Mouse (Mus musculus) B cell, adult 2 months (primary cell): ENCODE data around the gene Trmt10a.

Experiments
- DNase-seq, 2 experiments: peaks; one replicate each; pipeline ENCODE4 v3.0.0; 2022

Gene Trmt10a

DNA sequence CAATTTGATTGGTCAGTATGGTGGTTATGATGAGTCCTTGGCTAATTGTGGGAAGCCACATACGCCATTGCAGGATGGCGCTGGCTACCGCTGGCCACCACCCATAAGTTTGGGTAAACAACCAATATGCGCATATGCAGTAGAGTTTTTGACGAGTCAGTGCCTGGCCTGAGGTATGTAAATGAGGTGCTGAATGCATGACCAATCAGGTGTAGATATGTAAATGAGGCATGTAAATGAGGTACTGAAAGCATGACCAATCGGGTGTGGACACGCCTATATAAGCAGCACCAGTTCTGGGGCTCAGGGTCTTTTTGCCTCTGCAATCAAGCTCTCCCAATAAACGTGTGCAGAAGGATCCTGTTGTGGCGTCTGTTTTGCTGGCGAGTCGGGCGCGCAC is 5.1 kb upstream of the Trmt10a start:
- peak; percentile 6 to 11 for DNase-seq

DNA sequence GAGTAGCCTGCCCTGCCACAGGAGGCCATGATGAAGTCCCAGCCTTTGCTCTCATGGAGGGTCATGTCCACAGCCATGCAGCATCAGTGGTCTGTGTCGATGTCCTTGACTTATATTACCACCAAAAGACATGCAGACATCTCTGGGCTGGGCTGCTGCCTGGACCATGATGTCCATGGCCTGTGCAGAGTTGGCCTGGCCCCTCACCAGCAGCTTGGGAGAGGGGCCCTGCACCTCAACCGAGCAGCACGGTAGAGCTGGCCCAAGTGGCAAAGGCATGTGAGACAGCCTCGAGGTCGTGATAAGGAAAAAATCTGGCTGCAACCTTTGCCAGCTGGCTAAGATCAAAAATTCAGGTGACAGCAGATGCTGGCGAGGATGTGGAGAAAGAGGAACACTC is 3.6 kb upstream of the Trmt10a start:
- DNase-seq, result no peak

DNA sequence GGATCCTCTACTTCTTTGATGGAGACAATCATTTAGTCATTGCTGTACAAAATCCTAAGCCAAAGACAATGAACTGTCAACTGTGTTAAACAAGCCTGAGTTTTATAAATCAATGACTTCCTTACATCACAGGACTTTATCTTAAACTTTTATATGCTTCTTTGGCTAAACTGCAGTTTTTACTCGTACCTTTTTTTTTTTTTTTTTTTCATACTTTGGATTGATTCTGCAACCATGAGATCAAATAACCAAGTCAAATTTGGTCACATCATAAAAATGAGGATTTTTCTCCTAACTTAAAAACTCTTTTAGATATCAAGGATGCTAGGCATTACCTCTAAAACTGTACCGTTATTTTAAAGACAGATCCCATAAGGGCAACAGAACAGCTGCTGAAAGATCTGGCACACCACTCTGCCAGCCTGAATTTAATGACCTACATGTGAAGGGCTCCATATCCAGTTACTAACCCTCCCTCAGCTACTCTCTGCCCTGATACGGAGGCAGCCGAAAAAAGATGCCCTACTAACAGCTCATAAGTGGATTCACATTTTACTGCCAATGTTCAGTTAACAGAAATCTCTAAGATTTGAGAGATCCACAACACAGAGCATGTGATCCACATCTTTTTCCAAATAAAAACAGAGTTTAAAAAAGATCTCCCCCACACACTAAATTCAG is 1.1 kb upstream of the Trmt10a start:
- DNase-seq, result no peak

DNA sequence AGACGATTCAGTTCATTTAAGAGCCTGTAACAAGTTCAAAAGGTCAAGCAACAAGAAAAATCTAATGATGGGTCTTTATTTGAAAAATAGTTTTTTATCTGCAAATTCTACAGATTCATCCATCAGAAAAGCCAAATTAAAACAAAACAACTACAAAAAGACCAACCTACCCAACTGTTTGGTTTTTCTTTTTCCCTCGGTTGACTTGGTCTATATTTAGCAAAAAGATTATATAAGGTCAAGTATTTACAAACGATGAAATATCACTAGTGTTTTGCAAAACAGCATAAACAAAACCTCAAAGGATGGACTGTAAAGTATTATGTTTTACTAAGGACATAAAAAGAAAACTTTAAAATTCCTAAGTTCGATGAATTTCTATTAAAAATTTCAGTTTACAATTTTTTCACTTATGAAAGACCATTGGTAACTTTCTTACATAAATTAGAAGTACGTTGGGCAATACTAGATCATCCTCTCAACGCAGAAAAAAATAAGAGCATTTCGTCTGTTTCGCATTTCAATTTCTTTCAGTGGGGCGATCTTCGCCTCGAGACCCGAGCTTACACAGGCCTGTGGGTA is 424 bp upstream of the Trmt10a start:
- no peak for DNase-seq

DNA sequence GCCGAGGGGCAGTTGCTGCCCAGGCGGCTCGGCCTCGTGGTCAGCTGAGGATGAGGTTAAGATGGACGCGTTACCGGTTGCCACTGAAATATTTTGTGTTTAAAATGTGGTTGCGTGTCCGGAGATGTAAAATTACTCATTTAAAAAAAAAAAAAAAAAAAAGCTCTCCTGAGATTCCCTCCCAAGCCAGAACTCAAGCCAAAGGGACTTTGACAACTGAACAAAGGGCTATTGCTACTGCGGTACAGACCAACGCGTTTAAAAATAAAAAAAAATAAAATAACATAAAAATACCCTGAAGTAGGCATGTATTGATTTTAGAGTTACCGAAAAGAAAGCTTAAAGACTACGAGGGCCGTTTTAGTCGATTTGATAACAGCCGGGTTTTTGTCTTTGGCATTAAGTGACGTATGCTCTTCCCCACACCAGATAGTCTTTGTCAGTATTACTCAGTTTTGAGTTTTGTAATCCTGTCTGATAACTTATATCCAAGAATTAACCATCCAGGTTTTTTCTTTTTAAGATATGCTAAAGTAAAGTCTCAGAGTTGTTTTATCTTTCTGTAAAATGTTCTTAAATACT is 903 bp downstream of the Trmt10a start:
- DNase-seq, result peak; percentile 10 to 23

DNA sequence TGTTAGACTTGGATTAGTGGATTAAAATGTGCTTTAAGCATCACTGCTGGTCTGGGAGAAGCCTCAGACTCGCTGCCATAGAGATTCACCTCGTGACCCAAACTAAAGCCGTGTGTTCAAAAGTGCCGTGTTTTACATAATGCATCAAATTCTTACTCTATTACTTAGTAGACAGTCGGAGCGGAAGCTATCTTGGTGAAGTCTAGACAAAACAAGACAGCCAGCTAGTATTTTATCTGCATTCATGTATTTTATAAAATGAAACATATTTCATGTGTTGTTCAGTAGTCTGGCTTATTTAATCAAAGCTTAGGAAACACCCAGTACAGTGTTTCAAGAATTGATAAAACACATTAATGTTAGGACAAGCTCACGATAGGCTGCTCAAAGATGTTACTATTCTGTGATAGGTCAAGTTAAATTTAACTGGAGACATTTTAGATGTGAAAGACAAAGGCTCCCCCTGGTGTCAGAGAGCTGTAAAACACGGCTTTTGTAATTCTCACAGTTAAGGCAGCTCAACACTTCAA is 1.5 kb downstream of the Trmt10a start, which contains the start of gene Mttp:
TSS of gene Mttp (minus strand) at position 327 of the 530 bp plus-strand sequence.
- DNase-seq, result peak; percentile 80 to 88

DNA sequence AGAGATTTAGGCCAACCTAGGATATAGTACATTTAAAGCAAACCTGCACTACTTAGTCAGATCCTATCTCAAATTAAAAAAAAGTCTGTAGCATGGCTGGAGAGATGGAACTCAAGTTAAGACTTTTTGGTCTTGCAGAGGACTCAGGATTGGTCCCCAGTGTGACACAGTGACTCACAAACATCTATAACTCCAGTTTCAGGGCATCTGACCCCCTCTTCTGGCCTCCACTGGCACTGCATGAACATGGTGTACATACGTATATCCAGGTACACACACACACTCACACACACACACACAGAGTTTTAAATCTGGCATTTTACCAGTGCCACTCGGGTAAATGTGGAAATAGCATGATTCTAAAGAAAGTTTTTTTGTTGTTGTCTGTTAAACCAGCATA is 5.6 kb downstream of the Trmt10a start:
- peak in 1 of 2 experiments; percentile 20 for DNase-seq

DNA sequence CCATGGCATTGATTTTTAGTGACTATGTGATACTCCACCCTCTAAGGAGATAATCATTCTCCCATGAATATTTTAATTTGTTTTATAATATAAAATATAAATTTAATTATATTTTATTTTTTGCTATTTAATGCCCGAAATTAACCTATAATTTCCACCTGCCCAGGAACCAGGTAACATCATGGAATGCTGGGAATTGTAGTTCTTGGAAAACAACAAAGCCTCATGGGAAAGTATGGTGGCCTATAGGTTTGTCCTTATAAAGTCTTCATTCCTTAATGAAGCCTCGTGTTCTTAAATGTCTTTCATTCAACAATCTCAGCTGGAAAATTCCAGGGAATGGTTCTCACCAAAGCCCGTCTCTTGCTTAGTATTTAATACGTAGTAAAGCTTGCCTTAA is 11.8 kb downstream of the Trmt10a start:
- DNase-seq, result no peak

DNA sequence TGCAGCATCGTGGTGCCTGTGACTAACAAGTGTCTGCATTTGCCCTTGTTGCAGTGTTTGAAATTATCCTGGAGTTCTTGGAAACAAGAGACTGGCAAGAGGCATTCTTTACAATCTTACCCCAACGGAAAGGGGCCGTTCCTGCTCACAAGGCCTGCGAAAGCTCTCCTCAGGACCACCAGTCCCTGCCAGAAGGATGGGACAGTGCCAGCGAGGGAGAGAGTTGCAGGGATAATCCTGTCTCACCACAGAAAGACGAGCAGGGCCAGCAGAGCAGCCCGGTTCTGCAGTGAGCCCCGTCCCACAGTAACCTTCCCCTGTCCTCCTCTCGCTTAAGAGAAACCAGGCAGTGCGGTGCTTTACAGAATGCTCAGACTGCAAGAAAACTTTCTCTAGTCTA is 13.4 kb downstream of the Trmt10a start:
- DNase-seq, result no peak

DNA sequence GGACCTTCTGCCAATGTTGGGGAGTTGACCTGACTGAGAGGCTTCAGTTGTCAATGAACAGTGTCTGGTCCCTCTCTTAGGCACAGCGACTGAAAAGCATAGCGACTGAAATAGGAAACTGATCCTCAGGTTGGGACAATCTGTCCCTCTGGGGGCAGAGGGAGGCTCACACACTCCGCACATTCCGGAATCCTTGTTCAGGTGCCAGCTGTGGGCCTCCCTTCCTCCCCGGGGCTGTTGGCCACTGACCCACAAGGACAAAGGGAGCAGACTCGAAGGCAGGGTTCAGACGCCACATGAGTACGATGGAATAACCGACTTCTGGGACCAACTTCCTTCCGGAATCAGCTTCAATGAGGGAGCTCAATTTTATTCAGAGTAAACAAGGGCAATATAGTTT is 18.4 kb downstream of the Trmt10a start:
- DNase-seq, result no peak

DNA sequence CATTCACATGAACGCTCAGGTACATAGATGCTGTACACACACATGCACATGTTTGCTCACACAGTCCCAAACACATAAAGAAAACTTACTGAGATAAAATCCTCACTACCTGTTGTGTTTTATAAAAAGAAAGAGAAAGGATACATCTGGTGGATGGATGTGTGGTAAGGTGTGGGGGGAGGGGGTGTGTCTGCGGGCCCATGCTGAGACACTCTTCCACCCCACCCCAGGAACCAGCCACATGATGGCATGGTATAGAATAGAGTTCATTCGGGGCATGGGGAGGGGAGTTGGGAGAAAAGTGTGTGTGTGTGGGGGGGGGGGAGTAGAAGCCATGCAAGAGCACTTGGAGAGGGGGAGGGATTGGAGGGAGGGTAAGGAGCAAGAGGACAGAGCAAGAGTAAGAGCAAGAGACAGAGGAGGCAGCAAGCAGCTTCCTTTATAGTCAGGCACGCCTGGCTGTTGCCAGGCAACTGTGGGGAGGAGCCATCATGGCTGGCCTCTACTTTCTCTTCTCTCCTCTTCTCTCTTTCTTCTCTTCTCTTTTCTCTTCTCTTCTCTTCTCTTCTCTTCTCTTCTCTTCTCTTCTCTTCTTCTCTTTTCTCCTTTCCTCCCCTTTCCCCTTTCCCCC is 19.4 kb downstream of the Trmt10a start:
- DNase-seq, result no peak

DNA sequence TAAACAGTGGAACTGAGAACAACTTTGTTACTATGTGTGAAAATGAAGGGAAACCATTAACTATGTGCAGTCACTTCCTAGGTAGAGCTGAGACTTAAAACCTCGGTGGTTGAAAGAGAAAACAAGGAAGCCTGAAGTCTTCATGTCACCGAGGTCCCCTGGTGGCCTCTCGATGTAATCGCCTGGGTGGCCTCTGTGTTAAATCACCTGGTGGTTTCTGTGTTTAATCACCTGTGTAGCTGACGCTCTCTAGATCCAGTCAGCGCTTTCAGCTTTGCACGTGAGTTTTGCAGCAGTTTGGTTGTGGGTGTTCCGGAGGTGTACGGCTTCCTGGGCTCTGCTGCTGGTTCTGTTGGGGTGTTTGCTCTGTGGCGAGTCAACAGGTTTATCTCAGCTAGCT is 30.0 kb downstream of the Trmt10a start:
- DNase-seq, result peak; percentile 9 to 20

DNA sequence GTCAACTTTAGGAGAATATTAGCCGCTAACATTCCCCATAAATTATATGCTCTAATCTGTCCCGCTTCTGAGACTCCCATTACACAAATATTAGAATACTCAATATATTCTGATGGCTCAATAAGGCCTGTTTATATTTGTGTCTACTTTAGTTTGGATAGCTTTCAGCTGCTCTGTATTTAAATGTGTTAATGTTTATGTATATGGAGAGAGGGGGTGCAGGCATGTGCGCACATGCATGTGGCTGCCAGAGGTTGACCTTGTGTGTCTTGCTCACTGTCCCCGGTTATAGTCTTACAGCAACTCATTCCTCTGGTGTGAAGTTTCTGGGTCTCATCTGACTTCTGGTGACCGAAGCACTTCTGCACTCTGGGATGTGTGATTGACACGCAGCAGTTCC is 32.3 kb downstream of the Trmt10a start:
- DNase-seq, result no peak

DNA sequence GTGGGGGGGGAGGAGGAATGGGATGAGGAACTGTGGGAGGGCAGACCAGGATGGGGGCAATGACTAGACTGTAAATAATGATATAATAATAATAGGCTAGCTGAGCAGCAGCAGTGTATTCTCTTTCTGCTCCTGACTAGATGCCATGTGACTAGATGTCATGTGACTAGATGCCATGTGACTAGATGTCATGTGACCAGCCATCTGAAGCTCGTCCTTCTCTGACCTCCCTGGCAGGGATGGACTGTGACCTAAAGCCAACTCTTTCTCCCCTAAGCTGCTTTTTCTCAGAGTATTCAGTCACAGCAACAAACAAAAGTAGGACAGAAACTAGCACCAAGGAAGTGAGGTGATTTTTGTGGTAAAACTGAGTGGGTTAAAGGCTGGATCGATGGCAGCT is 38.8 kb downstream of the Trmt10a start:
- DNase-seq, result no peak

DNA sequence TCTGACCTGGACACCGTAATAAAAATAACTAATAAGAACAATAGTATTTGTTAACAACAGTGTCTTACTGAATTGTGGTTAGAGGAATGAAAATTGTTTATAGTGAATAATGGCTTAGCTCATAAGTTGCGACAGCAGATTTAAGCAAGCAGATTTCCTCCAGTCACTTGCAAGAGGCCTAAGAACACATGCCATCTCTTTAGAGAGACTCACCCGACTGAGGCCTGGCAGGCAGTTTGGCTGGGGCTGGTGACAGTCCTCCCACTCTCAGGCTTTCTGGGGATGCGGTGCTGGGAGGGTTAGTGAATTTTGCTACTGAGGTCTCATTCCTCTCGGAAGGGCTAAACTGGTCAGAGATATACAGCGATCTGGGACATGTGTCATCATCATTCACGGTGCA is 40.1 kb downstream of the Trmt10a start:
- no peak for DNase-seq

DNA sequence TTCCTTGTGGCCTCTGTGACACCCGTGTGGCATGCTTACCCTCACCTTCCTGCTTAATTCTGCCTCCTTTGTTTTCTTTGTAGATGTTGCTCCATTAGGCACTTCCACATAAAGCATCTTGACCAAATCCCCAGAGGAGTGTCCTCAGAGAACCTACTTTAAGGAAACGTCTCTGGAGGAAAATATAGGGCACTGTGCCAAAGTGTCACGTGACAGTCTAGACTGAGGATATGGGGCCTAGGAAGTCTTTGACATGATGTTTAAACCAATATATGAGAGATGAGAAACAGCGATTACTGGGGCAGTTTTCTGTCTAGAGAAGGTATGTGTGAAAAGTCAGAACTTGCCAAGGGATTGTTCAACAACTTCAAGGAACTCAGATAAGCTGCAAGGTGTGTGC is 42.0 kb downstream of the Trmt10a start:
- no peak for DNase-seq

DNA sequence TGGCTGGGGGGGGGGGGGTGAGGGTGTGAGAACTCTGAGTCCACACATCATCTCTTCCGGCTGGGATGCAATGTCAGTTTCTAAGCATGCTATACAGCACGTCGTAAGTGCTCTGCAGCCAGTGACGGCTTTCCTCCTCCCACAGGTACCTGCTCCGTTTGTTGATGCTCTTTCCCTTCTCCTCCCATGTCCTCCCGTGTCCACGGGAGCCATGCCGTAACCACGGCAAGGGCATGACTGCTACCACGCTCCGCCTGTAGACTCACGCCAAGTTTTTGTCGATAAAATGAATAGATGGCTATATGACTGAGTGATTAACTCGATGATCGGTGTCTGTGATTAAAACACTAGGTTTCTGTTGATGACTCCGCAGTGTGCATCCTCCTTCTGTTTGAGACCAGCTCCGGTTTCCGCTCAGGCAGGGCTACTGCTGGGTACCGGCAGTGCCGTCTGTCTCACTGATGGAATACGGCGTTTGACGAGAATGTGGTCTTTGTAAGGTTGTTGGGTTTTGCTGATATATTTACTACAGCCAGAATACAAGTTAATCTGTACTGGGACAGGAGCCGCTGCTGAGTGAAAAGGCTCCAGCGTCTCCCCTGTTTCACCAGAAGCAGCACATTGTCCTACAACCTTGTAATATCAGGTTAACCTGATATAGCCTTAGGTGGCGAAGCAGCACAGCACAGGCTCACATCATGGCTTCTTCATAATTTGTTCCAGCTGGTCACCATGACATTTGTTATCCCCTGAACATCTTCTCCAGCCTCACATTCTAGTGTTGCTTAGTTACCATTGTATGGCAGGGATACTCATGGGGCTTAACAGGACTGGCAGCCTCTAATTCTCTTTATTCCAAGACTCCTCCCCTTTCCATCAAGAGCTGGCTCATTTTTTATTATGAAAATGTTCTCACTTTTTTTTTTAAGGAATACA is 43.0 kb downstream of the Trmt10a start:
- no peak for DNase-seq

DNA sequence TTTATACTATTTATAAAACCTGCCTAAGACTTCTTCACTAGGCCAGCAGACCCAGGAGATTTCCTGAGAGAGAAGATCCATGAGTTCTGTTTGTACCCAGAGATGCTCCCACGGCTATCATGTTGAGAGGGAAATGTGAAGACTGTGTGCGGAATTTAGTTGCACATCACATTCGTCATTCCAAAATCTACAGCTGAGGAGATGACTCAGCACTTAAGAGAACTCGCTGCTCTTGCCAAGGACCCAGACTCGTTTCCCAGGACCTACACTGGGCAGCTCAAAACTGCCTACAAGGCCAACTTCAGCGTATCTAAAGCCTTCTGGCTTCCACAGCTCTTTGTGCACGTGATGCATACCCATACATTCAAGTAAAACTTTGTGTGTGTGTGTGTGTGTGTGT is 49.0 kb downstream of the Trmt10a start:
- no peak for DNase-seq

DNA sequence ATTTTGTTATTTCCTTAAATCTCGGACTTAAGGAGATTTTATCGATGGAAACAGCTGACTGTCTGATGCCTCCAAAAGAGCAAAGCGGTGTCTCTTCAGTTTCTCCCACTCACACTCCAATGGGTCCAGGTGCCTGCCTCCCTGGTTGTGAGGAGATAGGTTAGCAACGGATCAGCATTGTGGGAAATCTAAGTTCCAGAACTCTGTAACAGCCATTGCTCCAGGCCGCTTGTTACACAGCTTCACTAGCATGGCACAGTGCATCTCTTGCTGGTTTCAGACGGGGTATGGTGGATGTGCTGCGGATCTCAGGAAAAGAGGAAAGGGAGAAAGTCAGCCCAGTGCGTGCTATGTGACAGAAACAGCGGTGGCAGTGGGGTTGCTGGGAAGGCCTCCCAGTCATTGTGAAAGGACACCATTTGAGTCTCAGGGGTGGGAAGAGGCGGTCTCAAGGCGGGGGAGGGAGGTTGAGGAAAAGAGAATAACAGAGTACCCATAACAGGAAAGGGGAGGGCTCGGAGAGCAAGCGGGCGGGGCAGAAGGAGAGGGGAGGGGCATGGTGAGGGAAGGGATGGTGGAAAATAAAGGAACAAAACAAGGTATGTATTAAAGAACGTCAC is 50.5 kb downstream of the Trmt10a start, which contains the start of gene 4930579F01Rik:
TSS of gene 4930579F01Rik (minus strand) at position 143 of the 620 bp plus-strand sequence.
- DNase-seq, result no peak

DNA sequence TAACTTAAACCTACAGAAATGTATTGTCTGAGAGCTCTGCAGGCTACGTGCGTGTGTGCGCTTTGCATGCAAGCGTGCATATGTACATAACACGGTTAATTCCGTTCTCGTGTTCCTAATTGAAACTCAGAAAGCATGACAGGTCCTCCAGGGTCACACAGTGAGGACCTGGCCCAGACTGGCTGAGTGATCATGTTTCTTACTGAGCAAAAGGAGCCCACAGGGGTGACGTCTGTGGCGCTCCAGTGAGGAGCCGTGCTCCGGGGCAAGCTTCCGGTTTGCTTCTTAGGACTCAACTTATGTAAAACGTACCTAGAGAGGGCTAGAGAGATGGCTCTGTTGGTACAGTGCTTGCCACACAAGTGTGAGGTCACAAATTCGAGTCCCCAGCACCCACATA is 53.8 kb downstream of the Trmt10a start:
- DNase-seq, result no peak

DNA sequence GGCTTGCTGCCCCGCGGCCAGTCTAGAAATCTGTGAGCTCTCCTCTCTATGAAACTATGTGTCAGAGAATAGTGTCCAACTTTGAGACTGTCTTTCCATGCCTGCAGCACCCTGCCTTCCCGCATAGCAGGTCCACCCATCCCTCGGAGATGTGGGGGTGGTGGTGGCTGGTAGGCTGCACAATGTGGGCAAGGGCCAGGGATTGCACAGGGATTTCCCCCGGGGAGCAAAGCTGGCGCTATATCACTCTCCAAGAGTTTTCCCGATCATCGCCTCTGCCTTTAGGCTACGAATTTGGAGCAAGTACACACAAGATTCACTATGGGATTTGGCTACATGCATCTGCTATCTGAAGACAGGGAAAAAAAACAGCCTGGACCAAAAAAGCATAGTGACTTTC is 54.3 kb downstream of the Trmt10a start:
- no peak for DNase-seq
